Mouse (Mus musculus) bone marrow, adult 2 months (tissue): ENCODE measurements around the gene Syt3. TPM values are rescaled to one million over a fixed set of nuclear protein-coding genes. Genes with fewer than 3 reads are reported as not detected.

Experiments used
- H3K27ac ChIP-seq: fragments of 200-500 bp; 2 replicates; pipeline ENCODE4 v1.5.1; 2012; ENCODE audit warnings: low read depth, mild to moderate bottlenecking, control low read depth, inconsistent platforms, low read length; ENCODE audit not compliant: control insufficient read depth, poor library complexity, insufficient read depth
- H3K4me1 ChIP-seq: fragments of 200-500 bp; 2 replicates; pipeline ENCODE4 v1.6.1; 2011; ENCODE audit warnings: low read length; ENCODE audit not compliant: control insufficient read depth, insufficient read depth
- H3K4me3 ChIP-seq: fragments of 200-500 bp; replicated peaks from 2 replicates; pipeline ENCODE3; 2011; ENCODE audit warnings: mild to moderate bottlenecking, low read depth, low read length, control low read depth; ENCODE audit not compliant: control insufficient read depth
- CTCF ChIP-seq: fragments of 200-500 bp; IDR thresholded peaks from 2 replicates; pipeline ENCODE4 v1.5.1; 2011; ENCODE audit warnings: low read length, control low read depth; ENCODE audit not compliant: control insufficient read depth, insufficient read depth
- POLR2A ChIP-seq: fragments of 200-500 bp; IDR thresholded peaks from 2 replicates; pipeline ENCODE4 v1.6.1; 2011; ENCODE audit warnings: low read depth, mild to moderate bottlenecking, control low read depth, low read length, borderline replicate concordance; ENCODE audit not compliant: control insufficient read depth
- whole genome bisulfite sequencing: fragments of 180-500 bp; shearing (Covaris S2); methylation state at CpG from one replicate; pipeline ENCODE4 v1.1.7; 2018; 5-methylcytosine and 5-hydroxymethylcytosine counted together
- polyA plus RNA-seq: library from polyadenylated mRNA; stranded (reverse); fragments of >200 nt; gene quantifications from 2 replicates; pipeline ENCODE4 v1.2.4, GENCODE M21; 2011; ENCODE audit warnings: low replicate concordance; ENCODE audit not compliant: missing spikeins, insufficient read depth, insufficient read length

Syt3 gene
- polyA plus RNA-seq, 1 experiment = not detected

- 66% methylated on average over 9 of the region's 9 CpGs for WGBS
- TF ChIP-seq POLR2A (no peak), CTCF (no peak)
- Histone ChIP-seq H3K4me1 (no peaks in the 10 kb centered on the region), H3K4me3 (no peak overlapping the region), H3K27ac (no peak overlapping the region)
Measured at GRCm38 (mm10) chr7:44434089-44434488, 50.2 kb downstream of the Syt3 start.

GRCm38 (mm10) chr7:44435796-44436195 is 51.9 kb downstream of the Syt3 start:
- TF ChIP-seq POLR2A (no peak), CTCF (no peak)
- H3K27ac ChIP-seq = no peak overlapping the region
- 58% methylated on average over 5 of the region's 5 CpGs for WGBS
- no peak overlapping the region for H3K4me3 ChIP-seq
- no peaks in the 10 kb centered on the region for H3K4me1 ChIP-seq

- Histone ChIP-seq H3K4me1 (no peaks in the 10 kb centered on the region), H3K27ac (no peak overlapping the region), H3K4me3 (no peak overlapping the region)
- TF ChIP-seq CTCF (peak; percentile 19; the same call in 1 of the 2 replicates), POLR2A (no peak)
- 0% methylated on average over 1 of the region's 1 CpGs for WGBS
Measured at GRCm38 (mm10) chr7:44436267-44436666, 52.4 kb downstream of the Syt3 start.

GRCm38 (mm10) chr7:44437188-44437587 is 53.3 kb downstream of the Syt3 start:
- WGBS = 47% methylated on average over 1 of the region's 1 CpGs

GRCm38 (mm10) chr7:44437933-44438332 is 54.0 kb downstream of the Syt3 start:
- TF ChIP-seq POLR2A = no peak
- no peak for TF ChIP-seq CTCF
- Histone ChIP-seq H3K4me1 (no peaks in the 10 kb centered on the region), H3K27ac (no peak overlapping the region), H3K4me3 (no peak overlapping the region)
- 71% methylated on average over 8 of the region's 8 CpGs for WGBS

More at GRCm38 (mm10) chr7:44437188-44437587, 53.3 kb downstream of the Syt3 start:
- no peak overlapping the region for H3K27ac ChIP-seq
- no peaks in the 10 kb centered on the region for H3K4me1 ChIP-seq
- no peak overlapping the region for H3K4me3 ChIP-seq
- TF ChIP-seq CTCF = no peak
- TF ChIP-seq POLR2A = no peak

GRCm38 (mm10) chr7:44439696-44440095 is 55.8 kb downstream of the Syt3 start:
- Histone ChIP-seq H3K27ac (no peak overlapping the region), H3K4me3 (no peak overlapping the region), H3K4me1 (no peaks in the 10 kb centered on the region)
- no peak for TF ChIP-seq POLR2A
- no peak for TF ChIP-seq CTCF
- WGBS = 63% methylated on average over 2 of the region's 2 CpGs

- no peak overlapping the region for H3K4me3 ChIP-seq
- WGBS = 82% methylated on average over 1 of the region's 1 CpGs
- TF ChIP-seq CTCF = no peak
- no peak for TF ChIP-seq POLR2A
- H3K4me1 ChIP-seq = no peaks in the 10 kb centered on the region
- H3K27ac ChIP-seq = no peak overlapping the region
Measured at GRCm38 (mm10) chr7:44440479-44440878, 56.6 kb downstream of the Syt3 start.

GRCm38 (mm10) chr7:44441180-44441579 is 57.3 kb downstream of the Syt3 start:
- WGBS = 19% methylated on average over 1 of the region's 1 CpGs
- Histone ChIP-seq H3K27ac (no peak overlapping the region), H3K4me3 (no peak overlapping the region), H3K4me1 (no peaks in the 10 kb centered on the region)
- TF ChIP-seq CTCF (no peak), POLR2A (no peak)

GRCm38 (mm10) chr7:44441648-44442109 is 57.8 kb downstream of the Syt3 start:
- Histone ChIP-seq H3K27ac (no peak overlapping the region), H3K4me3 (no peak overlapping the region), H3K4me1 (no peaks in the 10 kb centered on the region)
- 2% methylated on average over 14 of the region's 14 CpGs for WGBS
- TF ChIP-seq POLR2A = no peak
- TF ChIP-seq CTCF = no peak
